Mouse (Mus musculus) 3134 (cell line): ENCODE results near the gene Pnpla2.
"Not testable (repeated sequence)": the region's sequence is repeated elsewhere in the genome, so short reads cannot be mapped to it uniquely, and the experiment has no call there.

Experiments
- DNase-seq: peaks from one replicate; pipeline ENCODE4 v3.0.0-alpha.2; 2011; ENCODE audit warnings: low spot score; ENCODE audit not compliant: insufficient read length; ENCODE audit errors: extremely low read depth

The Pnpla2 gene

DNA sequence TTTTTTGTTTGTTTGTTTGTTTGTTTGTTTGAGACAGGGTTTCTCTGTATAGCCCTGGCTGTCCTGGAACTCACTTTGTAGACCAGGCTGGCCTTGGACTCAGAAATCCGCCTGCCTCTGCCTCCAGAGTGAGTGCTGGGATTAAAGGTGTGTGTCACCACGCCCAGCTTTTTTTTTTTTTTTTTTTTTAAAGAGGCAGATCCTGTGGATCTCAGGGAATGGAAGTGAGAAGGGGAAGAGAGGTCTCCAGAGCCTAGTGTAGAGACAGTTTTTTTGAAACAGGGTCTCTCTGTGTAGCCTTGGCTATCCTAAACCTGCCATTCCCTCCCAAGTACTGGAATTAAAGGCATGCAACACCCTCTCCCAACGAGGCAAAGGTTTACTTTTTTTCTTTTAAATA lies 8.6 kb upstream of the Pnpla2 start:
- DNase-seq, result not testable (repeated sequence)

DNA sequence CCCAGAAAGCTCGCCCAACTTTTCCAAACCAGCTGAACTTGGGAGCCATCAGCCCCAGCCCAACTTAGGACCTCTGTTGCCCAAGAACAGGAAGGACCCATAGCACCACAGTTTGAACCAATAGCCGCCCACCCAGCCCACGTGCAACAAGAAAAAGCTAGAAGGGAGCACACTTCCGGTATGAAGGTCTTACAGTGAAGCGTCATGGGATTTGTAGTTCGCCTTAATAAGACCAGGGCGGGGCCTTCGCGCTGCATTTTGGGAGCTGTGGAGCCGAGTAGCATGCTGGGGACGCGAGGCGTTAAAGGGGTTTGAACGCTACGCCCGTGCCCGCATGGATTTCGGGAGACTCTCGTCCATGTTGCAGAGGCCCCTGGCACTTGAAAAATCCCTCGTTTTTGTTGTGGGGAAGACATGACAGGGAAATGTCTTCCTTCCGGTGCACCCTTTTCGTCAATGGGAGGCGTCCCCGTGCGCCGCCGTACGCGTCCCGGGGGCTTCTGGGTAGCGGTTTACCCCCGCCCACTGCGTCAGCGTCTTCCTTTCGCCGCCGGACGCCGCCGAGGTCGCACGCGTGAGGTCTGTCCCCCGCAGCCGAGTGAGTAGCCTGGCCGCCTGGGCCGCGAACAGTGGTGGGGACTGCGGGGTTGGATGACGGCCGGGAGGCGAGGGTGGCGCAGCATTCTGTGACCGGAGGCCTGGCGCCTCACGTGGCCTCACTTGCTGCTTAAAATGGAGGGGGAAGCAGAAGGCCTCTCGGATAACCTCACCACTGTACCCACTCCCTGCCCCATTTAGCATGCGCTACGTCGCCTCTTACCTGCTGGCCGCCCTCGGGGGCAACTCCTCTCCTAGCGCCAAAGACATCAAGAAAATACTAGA lies 7.6 kb upstream of the Pnpla2 start, which contains the start of gene Rplp2:
Gene Rplp2 (plus strand): TSS at position 261 of the 882 bp plus-strand sequence.
- DNase-seq, result peak; percentile 98

DNA sequence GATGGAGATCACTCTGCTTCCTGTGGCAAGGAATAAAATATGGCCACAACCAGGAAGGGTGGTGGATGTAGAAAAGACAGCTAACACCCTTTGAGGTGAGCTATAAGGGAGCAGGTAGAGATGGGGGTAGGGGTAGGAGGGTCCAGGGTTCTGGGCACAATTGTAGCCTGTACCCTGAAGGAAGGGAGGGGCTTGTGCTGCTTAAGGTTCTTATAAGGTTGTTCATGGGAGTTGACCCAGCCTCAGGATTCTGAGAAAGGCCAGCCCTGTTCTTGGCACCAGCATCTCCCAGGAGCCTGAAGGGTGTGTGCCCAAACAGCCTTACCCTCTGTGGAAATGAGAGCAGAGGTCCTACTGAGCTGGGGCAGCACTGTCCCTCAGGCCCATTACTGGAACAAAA lies 3.1 kb upstream of the Pnpla2 start:
- DNase-seq, result no peak

DNA sequence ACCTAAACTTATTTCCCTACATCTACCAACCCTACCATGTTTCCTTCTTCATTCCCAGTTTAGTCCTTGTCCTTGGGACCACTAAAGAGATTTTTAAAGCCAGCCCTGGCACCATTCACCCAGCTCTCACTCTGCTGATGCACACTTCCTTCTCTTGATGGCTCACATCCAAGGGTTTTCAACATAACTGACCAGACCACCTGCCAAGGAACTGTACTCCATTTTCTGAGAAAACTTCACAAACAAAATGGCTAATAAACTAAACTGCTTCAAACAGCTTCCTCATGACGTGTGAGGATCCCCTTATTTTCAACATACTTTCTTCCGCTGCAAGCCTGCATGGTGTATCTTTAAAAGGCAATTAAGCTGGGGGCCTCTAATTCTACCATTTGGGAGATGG lies 1.4 kb upstream of the Pnpla2 start:
- DNase-seq, result no peak

DNA sequence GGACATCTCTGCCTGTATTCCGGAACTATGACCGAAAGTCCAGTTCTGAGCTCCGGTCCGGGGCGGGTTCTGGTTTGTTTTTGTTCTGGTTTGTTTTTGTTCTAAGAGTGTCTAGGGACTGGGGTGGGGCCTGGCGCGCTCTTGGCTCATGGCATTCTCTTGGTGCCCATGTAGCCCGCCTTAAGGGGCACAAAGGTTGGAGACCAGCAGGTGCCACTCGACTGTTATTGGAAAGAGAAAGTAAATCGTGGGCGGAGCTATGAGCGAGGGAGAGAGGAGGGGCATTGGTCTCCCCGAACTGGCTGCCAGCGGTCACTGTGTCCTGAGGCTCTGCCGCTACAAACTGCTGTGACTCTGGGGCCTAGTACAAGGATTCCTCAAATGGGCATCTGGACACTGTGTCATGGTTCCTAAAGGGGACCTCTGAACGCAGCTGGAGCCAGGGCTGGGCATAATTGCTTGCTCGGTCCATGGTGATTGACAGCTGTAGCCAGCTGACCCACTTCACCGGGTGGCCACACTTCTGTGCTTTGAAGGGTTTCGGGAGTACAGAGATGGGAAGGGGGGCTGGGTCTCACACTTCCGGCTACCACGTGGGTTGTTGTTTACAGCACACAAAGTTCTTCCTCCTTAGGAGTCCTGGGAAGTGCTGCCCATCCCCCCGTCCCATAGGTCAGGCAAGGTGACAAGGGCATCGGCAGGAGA lies 764 bp downstream of the Pnpla2 start:
- peak; percentile 68 for DNase-seq

DNA sequence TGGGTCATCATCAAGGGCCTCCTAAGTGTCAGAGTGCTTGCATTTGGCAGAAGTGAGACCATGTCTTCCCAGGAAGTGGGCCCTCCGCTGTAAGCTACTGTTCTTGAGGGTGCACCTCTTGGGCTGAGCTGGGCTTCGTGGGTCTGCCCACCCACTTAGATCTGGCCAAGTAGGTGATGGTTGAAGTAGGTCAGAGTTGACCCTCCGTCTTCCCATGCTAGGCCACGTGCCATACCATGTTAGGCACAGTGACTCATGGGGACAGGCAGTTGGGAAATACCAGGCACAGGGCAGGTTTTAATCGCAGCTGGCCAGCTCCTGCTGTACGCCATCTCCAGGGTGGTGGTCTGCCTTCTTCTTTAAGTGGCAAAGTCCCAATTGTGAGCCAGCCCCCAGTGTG lies 1.7 kb downstream of the Pnpla2 start:
- no peak for DNase-seq

DNA sequence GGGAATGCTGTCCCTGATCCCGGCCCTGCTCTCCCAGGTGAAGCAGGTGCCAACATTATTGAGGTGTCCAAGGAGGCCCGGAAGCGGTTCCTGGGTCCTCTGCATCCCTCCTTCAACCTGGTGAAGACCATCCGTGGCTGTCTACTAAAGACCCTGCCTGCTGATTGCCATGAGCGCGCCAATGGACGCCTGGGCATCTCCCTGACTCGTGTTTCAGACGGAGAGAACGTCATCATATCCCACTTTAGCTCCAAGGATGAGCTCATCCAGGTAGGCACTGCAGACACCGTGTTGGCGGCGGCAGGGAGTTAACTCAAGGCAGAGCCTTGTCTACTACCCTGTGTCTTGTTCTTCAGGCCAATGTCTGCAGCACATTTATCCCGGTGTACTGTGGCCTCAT lies 2.2 kb downstream of the Pnpla2 start:
- DNase-seq, result no peak

DNA sequence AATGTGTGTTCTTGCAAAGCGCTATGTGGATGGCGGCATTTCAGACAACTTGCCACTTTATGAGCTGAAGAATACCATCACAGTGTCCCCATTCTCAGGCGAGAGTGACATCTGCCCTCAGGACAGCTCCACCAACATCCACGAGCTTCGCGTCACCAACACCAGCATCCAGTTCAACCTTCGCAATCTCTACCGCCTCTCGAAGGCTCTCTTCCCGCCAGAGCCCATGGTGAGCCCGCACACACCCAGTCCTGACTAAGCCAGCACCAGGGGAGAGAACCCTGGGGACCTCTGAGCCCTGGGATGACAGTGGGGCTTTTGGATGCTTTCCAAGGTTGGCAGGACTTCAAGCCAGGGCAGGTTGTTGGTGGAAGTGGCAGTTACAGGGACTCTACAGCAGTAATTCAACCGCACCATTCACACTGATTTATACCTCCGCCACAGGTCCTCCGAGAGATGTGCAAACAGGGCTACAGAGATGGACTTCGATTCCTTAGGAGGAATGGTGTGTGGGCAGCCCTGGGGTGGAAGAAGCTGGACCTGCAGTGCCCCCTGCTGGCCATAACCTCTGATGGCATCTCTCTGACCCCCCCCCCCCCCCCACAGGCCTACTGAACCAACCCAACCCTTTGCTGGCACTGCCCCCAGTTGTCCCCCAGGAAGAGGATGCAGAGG lies 3.1 kb downstream of the Pnpla2 start:
- DNase-seq, result no peak

DNA sequence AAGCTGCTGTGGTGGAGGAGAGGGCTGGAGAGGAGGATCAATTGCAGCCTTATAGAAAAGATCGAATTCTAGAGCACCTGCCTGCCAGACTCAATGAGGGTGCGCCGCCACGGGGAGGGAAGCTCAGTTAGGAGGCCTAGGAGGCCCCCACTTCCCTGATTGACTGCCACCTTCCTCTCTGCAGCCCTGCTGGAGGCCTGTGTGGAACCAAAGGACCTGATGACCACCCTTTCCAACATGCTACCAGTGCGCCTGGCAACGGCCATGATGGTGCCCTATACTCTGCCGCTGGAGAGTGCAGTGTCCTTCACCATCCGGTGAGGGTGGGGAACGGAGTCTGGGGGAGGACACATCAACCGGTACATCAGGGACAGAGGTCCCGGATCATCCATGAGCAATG lies 3.7 kb downstream of the Pnpla2 start:
- DNase-seq, result no peak

DNA sequence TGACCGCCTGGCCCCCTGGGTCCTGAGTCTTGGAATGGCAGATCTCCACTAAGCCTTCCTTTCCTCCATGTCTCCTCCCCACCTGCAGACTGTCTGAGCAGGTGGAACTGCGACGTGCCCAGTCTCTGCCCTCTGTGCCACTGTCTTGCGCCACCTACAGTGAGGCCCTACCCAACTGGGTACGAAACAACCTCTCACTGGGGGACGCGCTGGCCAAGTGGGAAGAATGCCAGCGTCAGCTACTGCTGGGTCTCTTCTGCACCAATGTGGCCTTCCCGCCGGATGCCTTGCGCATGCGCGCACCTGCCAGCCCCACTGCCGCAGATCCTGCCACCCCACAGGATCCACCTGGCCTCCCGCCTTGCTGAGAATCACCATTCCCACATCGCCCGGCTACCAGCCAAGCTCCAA lies 4.3 kb downstream of the Pnpla2 start:
- DNase-seq, result no peak

DNA sequence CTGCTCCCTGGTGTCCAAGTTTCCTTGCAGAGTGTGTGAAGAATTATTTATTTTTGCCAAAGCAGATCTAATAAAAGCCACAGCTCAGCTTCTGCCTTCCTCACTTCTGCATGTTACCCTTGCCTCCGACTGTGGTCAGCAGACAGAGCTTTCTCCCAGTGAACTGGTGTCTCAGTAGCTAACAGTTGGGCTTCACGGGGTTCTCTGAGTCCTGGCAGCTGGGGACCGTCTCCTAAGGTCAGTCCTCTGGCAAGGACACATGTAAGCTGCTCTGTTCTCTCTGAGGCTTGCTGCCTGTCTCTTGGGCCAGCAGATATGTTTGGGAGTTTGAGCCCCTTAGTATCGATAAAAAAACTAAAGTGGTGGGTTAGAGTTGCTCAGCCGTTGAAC lies 5.0 kb downstream of the Pnpla2 start:
- DNase-seq, result no peak

DNA sequence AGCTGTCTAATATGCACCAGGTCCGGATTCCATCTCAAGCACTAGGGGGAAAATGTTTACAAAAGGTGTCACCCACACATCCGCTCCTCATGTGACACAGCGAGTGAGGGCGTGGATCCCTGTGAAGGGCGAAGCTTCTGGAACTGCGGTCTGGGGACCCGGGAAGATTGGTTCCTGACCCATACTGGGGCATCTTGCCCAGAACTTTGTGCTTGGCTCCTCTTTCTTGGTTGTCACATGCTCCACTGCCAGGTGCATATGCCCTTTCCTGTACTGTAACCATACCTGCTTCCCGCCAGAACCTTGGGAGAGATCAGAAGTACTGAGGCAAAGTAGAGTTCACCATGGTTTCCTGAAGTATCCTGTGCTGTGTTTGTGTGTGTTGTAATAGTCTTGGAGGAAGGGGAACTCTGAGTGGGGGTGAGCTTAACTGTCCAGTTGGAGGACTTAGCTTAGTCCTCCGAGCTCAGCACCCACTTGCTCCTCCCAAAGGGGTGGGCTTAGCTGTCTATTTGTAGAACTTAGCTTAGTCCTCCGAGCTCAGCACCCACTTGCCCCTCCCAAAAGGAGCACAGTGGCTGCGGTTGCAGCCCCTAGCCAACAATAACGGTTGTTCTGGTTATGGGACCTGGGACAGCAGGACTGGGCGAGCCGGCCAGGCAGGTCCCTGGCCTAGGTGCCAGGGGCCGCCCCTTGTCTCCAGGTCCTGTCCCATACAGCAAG lies 5.6 kb downstream of the Pnpla2 start, which contains the start of gene Cracr2b:
Gene Cracr2b (plus strand): TSS at position 704 of the 723 bp plus-strand sequence.
- DNase-seq, result no peak

DNA sequence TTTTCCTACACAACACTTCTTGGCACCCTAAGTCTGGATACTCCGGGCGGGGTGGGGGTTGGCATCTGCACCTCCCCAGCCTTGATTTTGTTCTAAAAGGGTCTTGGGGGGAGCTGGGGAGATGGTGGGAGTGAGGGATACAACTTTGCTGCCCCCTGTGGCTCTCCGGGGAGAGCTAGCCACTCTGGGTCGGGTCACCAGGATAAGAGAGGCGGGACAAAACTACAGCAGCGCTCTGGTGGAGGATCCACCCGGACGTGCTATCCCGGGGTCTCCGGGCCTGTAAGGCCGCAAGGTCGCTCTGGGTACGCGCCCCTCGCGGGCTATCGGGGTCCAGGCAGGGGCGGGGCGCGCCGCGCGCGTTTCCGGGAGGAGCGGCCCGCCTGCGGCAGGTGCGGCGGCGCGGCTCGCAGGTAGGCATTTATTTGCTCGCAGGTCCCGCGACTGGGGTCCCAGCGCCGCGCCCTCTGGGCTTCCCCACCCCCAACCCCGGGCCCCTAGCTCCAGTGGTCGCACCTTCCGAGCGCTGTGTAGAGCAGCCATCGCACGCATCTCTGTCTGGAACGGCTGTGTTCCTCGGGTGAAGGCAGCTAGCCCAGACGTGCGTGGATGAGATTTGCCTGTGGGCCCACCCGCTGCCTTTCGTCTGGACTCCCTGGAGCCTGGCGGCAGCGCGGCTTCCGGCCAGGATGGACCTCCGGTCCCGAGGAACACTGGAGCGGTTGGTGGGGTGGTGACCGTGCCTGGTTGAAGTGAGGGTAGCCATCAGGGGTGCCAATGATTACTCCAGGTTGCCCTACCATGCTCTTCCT lies 6.7 kb downstream of the Pnpla2 start:
- DNase-seq, result no peak

DNA sequence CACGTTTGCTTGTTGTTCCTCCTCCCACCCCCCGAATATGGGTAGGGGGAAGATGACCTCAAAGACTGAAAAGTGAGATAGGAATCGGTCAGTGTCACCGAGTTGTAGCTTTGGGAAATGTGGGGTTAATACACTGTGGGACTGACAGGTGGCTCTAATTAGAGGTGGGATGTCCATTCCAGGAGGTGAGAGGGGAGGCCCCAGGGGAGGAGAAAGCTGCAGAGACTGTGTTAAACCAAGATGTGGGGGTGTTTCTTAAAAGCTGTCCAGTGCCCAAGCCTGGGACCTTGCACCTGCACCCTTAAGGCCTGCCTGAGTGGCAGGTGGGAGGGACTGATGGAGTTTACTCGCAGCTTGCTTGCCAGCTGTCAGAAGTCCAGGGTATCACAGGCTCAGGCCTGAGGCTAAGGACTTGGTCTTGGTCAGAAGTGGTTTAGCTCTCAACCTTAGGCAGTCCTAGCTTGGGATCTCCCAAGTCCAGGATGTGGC lies 7.4 kb downstream of the Pnpla2 start:
- no peak for DNase-seq

DNA sequence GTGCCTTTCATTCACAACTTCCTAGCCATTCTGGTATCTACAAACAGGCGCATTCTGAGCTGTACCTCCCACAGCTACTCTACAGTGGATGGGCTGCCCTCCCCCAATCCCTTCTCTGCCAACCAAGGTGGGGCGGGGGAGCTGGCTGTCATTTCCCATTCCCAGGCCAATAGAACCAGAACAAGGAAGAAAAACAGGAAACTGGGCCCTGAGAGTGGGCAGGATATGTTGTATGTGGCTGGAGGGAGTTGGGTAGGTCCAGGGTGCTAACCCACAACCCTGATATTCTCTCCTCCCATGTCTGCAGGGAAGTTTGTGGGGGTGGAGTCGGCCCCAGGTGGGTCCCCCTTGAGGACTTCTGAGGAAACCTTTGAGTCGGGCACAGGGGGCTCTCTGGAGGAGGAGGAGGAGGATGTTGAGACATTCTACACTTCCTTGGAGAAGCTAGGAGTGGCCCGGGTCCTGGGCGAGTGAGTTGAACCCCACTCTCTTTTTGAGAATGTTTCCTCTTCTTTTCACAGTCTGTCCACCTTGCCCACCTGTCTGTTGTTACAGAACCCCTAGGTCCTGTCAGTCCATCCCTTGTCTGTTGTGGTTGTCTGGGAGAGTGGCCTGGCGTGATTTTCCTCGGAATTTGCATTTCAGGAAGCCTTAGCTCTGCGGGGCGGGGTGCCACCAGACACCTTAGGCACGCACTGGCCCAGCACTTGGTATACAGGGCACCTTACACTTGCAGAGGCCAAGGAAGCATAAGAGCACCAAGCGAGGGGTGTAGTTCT lies 9.0 kb downstream of the Pnpla2 start:
- DNase-seq, result no peak

DNA sequence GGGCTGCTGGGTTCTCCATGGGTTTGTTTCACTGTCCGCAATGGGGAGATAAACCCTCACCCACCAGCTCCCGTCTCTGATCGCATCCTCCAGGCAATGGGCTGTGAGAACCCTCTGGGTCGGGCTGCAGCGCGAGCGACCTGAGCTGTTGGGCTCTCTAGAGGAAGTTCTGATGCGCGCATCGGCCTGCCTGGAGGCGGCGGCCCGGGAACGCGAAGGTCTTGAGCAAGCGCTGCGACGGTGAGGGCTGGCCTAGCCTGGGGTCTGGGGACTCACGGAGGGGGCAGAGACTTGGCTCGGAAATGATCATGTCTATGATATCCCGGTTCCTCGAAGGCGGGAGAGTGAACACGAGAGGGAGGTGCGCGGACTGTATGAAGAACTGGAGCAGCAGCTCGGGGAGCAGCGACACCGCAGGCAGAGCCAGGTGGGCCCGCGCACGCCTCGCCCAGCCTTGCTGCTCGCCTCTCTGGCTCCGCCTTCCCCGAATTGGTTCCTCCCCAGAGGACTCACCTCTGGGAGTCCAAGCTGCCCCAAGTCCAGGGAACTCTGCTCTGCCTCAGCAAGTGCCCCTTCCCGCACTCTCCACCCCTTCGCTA lies 9.7 kb downstream of the Pnpla2 start:
- DNase-seq, result no peak

DNA sequence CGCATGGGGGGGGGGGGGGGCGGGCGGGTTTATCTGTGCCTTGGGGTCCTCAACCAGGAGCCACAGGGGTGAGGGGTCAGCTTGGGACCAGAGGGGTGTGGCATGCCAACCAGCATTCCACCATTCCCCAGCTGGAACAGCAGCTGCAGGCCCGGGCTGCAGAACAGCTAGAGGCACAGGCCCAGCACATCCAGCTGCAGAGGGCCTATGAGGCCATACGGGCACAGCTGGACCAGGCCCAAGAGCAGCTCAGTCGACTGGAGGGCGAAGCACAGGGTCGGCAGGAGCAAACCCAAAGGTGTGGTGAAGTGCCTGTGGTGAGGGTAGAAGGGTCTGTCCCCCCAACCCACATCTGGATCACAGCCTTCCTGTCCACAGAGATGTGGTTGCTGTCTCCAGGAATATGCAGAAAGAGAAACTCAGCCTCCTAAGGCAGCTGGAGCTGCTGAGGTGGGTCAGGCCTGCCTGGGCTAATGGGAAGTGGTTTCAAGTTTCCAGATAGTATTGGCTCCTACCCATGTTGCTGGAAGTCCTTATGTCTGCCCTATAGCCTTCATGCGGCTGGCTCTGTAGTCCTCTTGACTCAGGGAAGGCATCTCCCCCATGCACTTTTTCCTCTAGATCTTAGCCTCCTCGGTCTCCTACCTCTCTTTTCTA lies 10.5 kb downstream of the Pnpla2 start:
- peak; percentile 74 for DNase-seq

DNA sequence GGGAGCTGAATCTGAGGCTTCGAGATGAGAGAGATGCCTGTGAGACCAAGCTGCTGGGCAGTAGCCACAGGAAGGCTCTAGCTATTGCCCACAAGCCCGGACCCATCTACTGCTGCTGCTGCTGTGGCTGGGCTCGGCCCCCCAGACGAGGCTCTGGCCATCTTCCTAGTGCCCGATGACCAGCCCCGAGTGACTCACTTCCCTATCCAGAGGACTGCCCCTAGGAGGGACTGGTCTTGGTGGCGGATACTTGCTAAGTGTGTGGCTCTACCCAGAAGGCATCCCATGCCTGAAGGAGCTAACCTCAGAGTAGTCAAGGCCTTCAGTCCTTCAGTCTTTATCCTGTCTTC lies 11.0 kb downstream of the Pnpla2 start:
- DNase-seq, result peak; percentile 81
